Mouse (Mus musculus): ENCODE measurements at regions not wholly inside any gene's neighbourhood (a gene's known extent, or its start where the extent isn't known, plus 50 kb on each side); places are given as distances from the start of the nearest gene placed in this dataset.

DNA sequence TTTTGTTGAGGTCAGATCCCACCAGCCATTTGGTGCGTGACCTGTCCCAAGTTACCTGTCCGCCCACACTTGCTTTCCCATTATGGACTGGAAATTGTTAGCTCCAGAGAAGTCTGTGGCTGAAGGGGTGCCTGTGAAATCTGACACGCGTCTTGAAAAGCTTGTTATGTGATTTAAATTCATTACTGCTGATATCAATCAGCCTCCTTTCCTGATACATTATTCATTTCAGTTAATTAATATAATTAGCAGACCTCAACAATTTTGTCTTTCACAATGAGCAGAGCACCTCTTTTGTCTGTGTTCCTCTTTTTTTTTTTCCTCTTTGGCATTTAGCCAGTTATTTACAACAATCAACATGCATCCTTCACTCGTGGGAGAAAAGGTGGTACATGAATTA, 58.6 kb upstream of the Grip1 start:
- DNase-seq = peak; percentile 46

DNA sequence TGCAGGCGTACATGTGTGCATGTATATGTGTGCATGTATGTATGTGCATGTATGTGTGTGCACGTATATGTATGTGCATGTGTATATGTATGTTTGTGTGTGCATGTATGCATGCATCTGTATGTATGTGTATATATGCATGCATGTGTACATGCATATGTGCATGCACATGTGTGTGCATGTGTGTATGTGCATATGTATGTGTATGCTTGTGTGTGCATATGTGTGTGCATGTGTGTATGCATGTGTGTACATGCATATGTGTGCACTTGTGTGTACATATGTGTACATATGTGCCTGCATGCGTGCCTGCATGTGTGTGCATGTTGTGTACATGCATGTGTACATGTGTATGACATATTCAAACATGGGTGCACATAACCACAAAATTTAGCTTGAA, 65.7 kb upstream of the Grip1 start:
- peak; percentile 56 for DNase-seq

- peak; percentile 45 for DNase-seq
Measured at GRCm38 (mm10) chr10:119382257-119382656, 71.4 kb upstream of the Grip1 start.

- peak; percentile 44 for DNase-seq
Measured at GRCm38 (mm10) chr10:119368566-119368965, 85.1 kb upstream of the Grip1 start.

DNA sequence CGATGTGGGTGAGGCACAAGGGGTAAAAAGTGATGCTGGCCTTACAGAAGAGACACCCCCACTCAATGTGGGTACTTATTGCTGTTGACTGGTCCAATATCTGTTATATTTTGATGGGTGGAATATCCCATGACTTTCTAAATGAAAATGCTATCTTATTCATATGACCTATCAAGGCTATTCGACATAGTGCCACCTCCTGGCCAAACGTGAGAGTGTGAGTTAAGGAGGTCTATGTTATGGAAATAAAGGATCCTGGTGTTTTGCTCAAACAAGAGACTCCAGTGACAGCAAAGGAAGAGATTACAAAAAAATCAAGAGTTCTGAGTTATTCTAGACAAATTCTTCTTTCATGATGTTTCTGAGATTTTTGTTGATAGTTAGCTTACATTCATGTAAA, 90.0 kb upstream of the Grip1 start:
- peak; percentile 27 for DNase-seq

DNA sequence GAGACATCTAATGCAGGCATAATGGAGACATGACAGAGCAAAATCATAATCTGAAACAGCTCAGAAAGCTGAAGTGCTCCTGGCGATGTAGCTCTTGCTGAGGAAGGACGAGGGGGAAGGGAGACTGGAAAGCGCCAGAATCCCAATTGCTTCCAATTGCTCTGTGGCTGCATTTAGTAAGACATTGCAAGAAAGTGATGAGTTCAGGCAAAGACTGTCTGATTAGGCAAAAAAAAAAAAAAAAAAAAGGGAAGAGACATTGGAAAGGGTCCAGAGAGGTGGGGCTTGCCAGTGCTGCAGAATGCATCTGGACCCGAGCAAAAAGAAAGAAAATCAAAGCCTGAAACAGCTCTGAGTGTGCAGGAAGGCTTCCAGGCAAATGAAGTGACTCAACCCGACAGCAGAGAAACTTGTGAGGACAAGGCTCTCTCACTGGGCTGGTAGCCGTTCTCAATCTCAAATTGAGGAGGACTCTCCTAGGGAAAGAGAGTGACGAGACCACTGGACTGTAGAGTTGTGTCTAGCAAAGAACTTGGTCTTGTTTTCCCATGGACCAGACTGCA, 94.8 kb upstream of the Grip1 start:
- DNase-seq = peak; percentile 55

- peak; percentile 78 for DNase-seq
Measured at GRCm38 (mm10) chr10:119342317-119343114, 102.7 kb upstream of the Cand1 start.

GRCm38 (mm10) chr10:119340323-119340722, 100.5 kb upstream of the Cand1 start:
- no peak for DNase-seq

DNA sequence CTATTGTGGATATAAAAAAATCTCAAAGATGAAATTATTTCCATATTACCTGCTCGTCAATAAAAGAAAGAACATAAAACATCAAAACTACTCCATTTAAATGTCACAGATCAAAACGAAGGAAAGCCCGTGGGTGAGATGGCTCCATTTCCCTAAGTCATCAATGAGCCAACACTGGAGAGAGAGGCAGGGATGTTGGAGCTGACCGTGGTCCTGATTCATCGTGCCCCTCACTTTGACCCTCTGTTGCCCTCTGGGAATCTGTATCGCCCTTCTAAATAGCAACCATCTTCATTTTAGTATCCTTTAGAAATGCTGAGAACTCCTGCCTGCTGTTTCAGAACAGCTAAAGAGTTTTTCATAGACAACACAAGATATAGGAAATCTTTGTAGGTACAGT, 87.1 kb upstream of the Cand1 start:
- peak; percentile 18 for DNase-seq

GRCm38 (mm10) chr10:119319953-119320352, 80.1 kb upstream of the Cand1 start:
- peak; percentile 68 for DNase-seq

DNA sequence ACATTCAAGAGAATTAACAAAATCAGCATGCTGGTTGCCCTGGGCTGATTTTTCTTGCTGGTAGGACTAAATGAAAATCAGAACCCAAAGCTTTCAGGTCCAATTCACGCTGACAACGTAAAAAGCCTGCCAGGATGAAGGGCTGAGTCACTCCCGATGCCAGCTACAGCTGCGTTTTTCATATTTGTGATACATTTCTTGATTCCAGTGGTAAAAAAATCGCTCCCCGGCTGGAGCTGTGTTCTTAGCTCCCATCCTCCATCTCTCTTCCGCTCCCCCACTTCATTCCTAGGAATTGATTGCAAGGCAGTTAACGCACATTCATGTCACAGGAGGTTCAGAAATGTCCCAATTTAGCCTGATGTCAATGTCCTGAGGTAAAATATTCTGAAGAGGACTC, 78.6 kb upstream of the Cand1 start:
- peak; percentile 70 for DNase-seq

DNA sequence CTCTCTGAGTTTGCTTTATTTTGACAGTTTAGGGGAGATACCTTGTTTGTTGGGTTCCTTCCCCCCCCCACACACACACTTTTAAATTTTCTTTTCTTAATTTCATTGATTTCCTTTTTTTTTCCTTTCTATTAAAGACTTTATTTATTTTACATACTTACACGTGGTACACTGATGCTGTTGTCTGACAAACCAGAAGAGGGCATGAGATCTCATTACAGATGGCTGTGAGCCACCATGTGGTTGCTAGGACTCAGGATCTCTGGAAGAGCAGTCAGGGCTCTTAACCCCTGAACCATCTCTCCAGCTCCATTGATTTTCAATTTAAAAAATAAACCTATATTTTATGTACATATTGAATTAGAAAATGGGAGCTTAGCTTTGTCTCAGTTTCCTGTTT, 71.7 kb upstream of the Cand1 start:
- no peak for DNase-seq

- DNase-seq = no peak
Measured at GRCm38 (mm10) chr10:119295740-119296139, 55.9 kb upstream of the Cand1 start.

- DNase-seq = peak; percentile 51
Measured at GRCm38 (mm10) chr10:119294454-119295149, 54.7 kb upstream of the Cand1 start.

- DNase-seq = no peak
Measured at GRCm38 (mm10) chr10:119293372-119293771, 53.5 kb upstream of the Cand1 start.

Data from heart, adult 11 months (tissue).